Mouse (Mus musculus) hindlimb bud, embryonic 11.5 days (tissue): Measurements from ENCODE around the gene Fis1.

Experiments used
- DNase-seq: peaks from one replicate; pipeline ENCODE4 v3.0.0-alpha.2; 2012; ENCODE audit warnings: low read depth, low spot score; ENCODE audit errors: extremely low spot score

Gene Fis1

DNA sequence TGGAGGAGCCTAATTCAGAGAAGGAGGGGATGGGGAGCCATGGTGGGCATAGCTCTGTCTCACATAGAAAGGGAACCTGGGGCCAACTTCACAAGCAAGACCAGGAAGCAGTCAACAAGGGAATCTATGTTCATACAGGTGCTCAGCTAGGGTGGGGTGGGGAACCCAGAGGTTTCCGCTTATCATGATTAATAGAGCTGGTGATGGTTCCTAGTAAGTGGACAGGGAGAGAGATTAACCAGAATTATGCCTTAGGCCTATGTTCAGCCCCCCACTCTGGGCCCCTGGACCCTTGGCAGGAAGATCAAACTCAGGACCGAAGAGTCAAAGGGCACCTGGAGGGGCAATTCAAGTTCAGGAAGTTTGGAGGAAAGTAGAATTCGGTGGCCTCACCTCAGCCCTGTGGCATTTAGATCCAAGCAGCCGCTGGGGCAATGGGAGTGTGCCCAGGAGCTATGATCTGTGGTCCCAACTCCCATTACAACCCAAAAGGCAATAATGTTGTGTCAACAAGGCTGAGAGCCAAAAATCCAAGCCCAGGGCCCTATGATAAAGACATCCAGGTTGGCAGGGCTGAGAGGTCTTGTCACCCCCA, 13.9 kb downstream of the Fis1 start:
- DNase-seq: no peak

DNA sequence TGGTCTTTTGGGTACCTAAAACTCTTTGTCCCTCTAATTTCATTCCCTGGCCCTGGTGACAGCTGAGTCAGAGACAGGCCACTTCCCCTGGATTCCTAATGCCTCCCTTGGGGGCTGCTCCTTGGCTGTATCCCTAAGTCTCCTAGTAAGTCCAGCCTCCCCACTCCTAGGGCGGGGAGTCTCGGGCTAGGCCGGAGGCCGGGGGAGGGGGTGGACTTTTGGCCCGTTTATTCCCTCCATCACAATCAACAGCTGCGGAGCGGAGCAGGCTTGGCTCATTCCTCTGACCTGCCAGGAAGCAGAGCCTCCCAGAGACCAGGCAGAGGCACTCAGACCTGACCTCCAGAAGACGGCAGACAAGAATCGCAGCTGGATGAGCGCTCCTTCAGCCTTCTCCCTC, 14.5 kb downstream of the Fis1 start:
- no peak for DNase-seq

DNA sequence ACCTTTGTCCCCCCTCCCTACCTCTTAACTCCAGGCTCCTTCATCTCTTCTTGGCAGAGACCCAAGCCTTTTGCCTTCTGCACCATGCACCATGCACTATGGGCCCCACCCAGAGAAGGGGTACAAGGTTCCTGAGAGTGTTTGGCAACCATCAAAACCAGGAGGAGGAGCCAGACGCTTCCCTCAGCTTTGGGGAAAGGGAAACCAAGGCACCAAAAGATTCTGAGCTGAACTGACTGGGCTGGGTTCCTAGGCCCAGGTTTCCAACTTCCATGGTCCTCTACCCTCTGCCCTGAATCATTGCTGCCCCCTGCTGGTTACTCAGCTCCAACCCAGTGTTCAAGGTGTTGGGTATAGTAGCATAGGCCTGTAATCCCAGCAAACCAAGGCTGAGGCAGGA, 17.6 kb downstream of the Fis1 start:
- DNase-seq: no peak

DNA sequence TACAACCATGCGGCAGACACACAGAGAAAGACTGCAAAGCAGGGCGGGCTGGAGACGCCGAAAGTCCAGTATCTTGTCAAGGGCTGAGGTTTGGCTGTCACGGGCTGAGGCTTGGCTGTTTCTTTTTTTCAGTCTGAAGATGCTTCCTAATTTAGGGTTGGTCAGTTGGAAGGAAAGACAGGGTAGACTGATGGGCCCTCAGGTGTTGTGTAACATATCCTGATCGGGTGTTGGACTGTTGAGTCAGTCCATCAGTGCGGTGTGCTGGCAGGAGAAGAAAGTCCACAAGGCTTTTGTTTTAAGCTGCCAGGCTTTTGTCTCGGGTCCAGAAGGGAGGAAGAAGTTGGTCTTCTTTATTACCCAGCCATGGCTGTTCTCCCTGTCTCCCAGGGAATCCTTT, 20.6 kb downstream of the Fis1 start:
- no peak for DNase-seq

DNA sequence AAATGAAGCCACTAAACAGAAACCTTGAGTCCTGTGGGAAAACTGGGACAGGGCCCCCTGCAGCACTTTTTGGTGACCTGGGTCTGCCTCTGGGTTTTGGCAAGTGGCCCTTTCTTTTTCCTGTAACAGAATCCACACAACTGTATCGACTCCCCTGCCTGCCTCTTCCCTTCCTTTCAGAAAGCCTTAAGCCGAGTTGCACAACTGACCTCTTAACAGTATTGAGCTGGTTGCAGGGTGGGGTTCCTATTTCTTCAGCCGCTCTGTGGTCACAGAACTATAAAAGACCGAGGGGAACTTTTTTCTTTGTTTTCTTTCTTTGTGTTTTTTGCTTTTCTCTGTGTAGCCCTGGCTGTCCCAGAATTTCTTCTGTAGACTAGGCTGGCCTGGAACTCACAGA, 24.7 kb downstream of the Fis1 start:
- no peak for DNase-seq

GRCm38 (mm10) chr5:136979762-136980161, 26.7 kb downstream of the Fis1 start:
- DNase-seq: no peak

- no peak for DNase-seq
These were observed 27.9 kb downstream of the Fis1 start for GRCm38 (mm10) chr5:136980974-136981373.

- no peak for DNase-seq
These were observed 29.4 kb downstream of the Fis1 start for GRCm38 (mm10) chr5:136982338-136982930.

GRCm38 (mm10) chr5:136984828-136985227, 31.8 kb downstream of the Fis1 start:
- DNase-seq: no peak

- peak; percentile 99 for DNase-seq
These were observed 33.6 kb downstream of the Fis1 start, which contains the start of gene Plod3 for GRCm38 (mm10) chr5:136986695-136987137. TSS of gene Plod3 (plus strand) at chr5:136987019.

DNA sequence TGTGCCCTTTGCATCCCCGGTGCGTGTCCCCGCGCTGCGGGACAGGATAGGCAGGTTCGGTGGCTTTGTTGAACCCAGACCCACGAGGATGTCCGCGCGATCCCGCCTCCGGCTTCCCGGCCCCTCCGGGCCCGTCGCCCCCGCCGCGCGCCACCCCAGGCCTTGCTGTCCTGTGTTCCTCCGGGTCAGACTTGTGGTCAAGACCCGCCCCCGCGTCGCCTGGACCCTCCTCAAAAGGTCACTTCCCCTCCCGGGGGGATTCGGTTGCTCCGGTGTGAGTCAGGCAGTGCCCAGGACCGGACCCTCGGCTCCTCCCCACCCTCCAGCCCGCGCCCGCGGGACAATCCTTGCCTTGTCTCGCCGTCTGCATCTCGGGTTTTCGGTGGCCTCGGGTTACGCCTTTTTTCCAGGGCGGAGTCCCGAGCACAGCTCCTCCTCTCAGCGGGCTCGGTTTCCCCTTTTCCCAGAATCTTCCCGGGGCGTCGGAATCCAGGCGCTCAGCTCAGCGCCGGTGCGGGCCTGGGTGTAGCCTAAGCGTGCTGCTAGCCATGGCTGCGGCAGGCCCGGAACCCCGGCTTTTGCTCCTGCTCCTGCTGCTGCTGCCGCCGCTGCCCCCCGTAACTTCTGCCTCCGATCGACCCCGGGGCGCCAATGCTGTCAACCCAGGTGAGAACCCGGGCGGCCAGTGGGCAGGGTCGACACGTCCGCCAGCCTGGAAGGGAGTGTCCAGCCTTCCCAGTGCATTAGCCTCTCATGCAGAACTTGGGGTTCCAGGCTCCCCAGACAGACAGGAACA, 34.3 kb downstream of the Fis1 start:
- peak; percentile 12 for DNase-seq

- no peak for DNase-seq
These were observed 34.8 kb downstream of the Fis1 start, which contains the start of gene Znhit1 for GRCm38 (mm10) chr5:136987934-136988271. TSS of gene Znhit1 (minus strand) at chr5:136988021.

- DNase-seq: no peak
These were observed 35.3 kb downstream of the Fis1 start for GRCm38 (mm10) chr5:136988420-136988819.

DNA sequence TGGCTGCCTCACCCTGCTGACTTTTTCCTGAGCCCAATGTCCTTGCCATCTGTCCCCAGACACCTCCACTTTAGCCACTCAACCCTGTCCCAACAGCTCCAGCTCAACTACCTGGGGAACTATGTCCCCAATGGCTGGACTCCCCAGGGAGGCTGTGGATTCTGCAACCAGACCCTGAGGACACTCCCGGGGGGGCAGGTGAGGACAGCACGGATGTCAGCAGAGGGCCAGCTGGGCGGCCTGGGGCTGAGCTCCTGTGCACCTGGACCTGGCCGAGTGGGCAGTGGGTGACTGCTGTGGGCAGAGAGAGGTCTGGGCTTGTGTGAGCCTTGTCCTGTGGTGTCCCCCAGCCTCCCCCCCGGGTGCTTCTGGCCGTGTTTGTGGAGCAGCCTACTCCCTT, 36.7 kb downstream of the Fis1 start:
- no peak for DNase-seq

- DNase-seq: no peak
These were observed 46.4 kb downstream of the Fis1 start for GRCm38 (mm10) chr5:136999449-136999848.

GRCm38 (mm10) chr5:137000612-137001011, 47.5 kb downstream of the Fis1 start:
- DNase-seq: no peak

GRCm38 (mm10) chr5:137007276-137007675, 54.2 kb downstream of the Fis1 start:
- no peak for DNase-seq

GRCm38 (mm10) chr5:137009988-137010387, 56.9 kb downstream of the Fis1 start:
- no peak for DNase-seq

DNA sequence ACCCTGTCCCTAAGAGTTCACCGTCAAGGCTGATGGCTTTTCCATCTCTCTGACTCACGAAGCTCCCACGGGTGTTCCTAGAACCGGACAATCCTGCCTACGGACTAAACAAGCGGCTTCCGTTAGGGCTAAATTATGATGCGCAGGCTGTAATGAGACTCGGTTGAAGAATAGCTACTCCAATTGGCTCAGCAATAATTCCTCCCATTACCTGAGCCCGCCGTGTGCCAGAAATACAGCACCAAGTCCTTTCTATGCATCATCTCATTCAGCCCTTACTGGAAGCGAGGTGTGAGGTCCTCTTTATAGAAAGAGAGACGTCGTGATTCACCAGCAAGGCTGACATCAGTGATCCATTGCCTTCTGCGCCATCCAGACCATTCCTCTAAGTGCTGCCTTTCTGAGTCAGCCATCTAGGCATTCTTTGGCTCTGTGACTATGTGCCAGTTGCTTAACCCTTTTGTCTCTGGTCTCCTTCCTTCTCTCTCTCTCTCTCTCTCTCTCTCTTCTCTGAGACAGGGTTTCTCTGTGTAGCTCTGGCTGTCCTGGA, 59.4 kb downstream of the Fis1 start:
- no peak for DNase-seq
